Mouse (Mus musculus) adrenal gland, postnatal 10 days (tissue): ENCODE results near the gene Csnk2b. TPM values are rescaled to one million over a fixed set of nuclear protein-coding genes. Genes with fewer than 3 reads are reported as not detected.
A peak's percentile ranks its signal among the peaks of the same experiment; 100 is the strongest.
"Not testable (repeated sequence)": the region's sequence is repeated elsewhere in the genome, so short reads cannot be mapped to it uniquely, and the experiment has no call there.

Experiments used
- DNase-seq: peaks from one replicate; pipeline ENCODE4 v3.0.0; 2021; ENCODE audit warnings: mixed read lengths
- total RNA-seq, 2 experiments: library from RNA; stranded (reverse); gene quantifications; 2 replicates each; pipeline ENCODE4 v1.2.3; 2021

Gene Csnk2b
- total RNA-seq, 2 experiments from 2014 or later, result 198 to 200 TPM

GRCm38 (mm10) chr17:35153077-35153476 lies 31.2 kb upstream of the Csnk2b start:
- no peak for DNase-seq

- no peak for DNase-seq
Observed at GRCm38 (mm10) chr17:35152121-35152520, 30.3 kb upstream of the Csnk2b start.

GRCm38 (mm10) chr17:35147922-35148639 lies 26.2 kb upstream of the Csnk2b start:
- DNase-seq, result peak; percentile 54

GRCm38 (mm10) chr17:35147348-35147747 lies 25.5 kb upstream of the Csnk2b start:
- DNase-seq, result no peak

GRCm38 (mm10) chr17:35146139-35146538 lies 24.3 kb upstream of the Csnk2b start:
- DNase-seq, result no peak

- DNase-seq, result peak; percentile 86
Observed at GRCm38 (mm10) chr17:35141971-35142370, 20.1 kb upstream of the Csnk2b start.

GRCm38 (mm10) chr17:35140490-35140996 lies 18.7 kb upstream of the Csnk2b start:
- DNase-seq, result peak; percentile 75

GRCm38 (mm10) chr17:35139269-35139668 lies 17.4 kb upstream of the Csnk2b start:
- no peak for DNase-seq

- DNase-seq, result no peak
Observed at GRCm38 (mm10) chr17:35135591-35136320, 13.9 kb upstream of the Csnk2b start.

GRCm38 (mm10) chr17:35134801-35135590 lies 13.1 kb upstream of the Csnk2b start, which contains the start of gene Bag6:
Gene Bag6 (plus strand): TSS chr17:35135178.
- peak; percentile 96 for DNase-seq

GRCm38 (mm10) chr17:35133517-35133916 lies 11.7 kb upstream of the Csnk2b start:
- DNase-seq, result no peak

- DNase-seq, result no peak
Observed at GRCm38 (mm10) chr17:35132174-35132560, 10.3 kb upstream of the Csnk2b start.

GRCm38 (mm10) chr17:35131500-35132173 lies 9.8 kb upstream of the Csnk2b start, which contains the start of gene Apom:
Gene Apom (minus strand): TSS chr17:35132050.
- no peak for DNase-seq

- no peak for DNase-seq
Observed at GRCm38 (mm10) chr17:35131038-35131437, 9.2 kb upstream of the Csnk2b start.

- no peak for DNase-seq
Observed at GRCm38 (mm10) chr17:35128996-35129395, 7.1 kb upstream of the Csnk2b start.

- DNase-seq, result no peak
Observed at GRCm38 (mm10) chr17:35127017-35127416, 5.2 kb upstream of the Csnk2b start.

GRCm38 (mm10) chr17:35126206-35126611 lies 4.4 kb upstream of the Csnk2b start, which contains the start of gene D17H6S53E:
Gene D17H6S53E (plus strand): TSS chr17:35126373.
- DNase-seq, result peak; percentile 88

- DNase-seq, result no peak
Observed at GRCm38 (mm10) chr17:35125578-35125977, 3.7 kb upstream of the Csnk2b start.

- no peak for DNase-seq
Observed at GRCm38 (mm10) chr17:35125081-35125480, 3.2 kb upstream of the Csnk2b start.

- not testable (repeated sequence) for DNase-seq
Observed at GRCm38 (mm10) chr17:35124261-35124896, 2.5 kb upstream of the Csnk2b start.

- DNase-seq, result not testable (repeated sequence)
Observed at GRCm38 (mm10) chr17:35123287-35123686, 1.4 kb upstream of the Csnk2b start.
